Mouse (Mus musculus) lung, postnatal 36 days (tissue): ENCODE results near the gene Gm20696.

Source experiments
- DNase-seq: peaks from one replicate; pipeline ENCODE4 v3.0.0; 2022; ENCODE audit warnings: mixed read lengths

Gm20696 gene

GRCm38 (mm10) chr6:99552816-99553215 lies 113.8 kb downstream of the Gm20696 start:
- no peak for DNase-seq

GRCm38 (mm10) chr6:99546416-99546815 lies 120.2 kb downstream of the Gm20696 start:
- no peak for DNase-seq

- DNase-seq = no peak
These were observed 121.2 kb downstream of the Gm20696 start for GRCm38 (mm10) chr6:99545437-99545836.

- no peak for DNase-seq
These were observed 125.5 kb downstream of the Gm20696 start for GRCm38 (mm10) chr6:99541105-99541504.

- DNase-seq = peak; percentile 28
These were observed 125.9 kb downstream of the Gm20696 start for GRCm38 (mm10) chr6:99540653-99541052.

DNA sequence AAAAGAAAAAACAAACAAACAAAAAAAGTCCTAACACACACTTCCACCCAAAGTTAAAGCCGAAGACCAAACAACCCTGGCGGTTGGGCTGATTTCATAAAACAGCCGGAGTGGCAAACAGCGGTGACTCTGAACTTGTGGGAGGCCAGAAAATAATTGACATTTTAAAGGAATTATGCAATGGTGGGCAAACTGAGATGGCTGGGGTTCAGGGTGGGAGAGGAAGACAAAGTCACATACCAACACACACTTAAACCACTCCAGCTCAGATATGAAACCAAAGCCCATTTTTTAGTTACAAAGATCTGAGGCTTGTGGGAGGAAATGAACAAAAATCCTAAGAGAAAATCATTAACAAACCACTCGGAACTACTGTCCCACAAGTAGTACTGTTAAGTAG lies 126.5 kb downstream of the Gm20696 start:
- DNase-seq = no peak

DNA sequence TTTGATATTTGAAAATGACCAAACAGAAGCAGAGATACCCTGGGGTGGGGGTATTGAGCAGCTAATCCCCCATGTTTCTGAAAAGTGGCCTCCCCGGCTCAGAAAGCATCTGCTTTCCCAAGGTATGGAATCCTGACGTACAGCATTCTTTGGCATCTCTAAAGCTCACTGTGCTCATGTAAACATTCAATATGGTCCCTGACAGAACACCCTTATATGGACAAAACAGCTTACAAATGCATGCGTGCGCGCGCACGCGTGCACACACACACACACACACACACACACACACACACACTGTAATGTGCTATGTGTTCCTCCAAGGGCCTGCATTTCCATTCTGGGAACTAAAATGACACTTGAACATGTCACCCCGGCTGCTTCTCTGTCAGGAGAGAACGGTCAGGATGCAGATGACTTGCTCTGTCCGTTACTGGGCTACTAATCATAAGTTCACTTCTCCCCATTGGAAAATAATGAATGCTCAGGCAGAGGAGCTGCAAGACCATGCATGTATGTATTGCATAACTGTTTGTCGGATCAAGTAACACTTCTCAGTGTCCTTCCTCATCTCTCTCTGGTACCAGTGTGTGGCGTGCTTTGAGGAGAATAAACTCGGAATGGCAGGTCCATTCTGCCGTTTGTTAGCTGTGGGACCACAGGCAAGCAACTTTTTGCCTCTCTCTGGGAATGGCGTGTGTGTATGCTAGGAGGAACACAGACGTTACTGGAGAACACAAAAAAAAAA lies 128.2 kb downstream of the Gm20696 start:
- DNase-seq = no peak

DNA sequence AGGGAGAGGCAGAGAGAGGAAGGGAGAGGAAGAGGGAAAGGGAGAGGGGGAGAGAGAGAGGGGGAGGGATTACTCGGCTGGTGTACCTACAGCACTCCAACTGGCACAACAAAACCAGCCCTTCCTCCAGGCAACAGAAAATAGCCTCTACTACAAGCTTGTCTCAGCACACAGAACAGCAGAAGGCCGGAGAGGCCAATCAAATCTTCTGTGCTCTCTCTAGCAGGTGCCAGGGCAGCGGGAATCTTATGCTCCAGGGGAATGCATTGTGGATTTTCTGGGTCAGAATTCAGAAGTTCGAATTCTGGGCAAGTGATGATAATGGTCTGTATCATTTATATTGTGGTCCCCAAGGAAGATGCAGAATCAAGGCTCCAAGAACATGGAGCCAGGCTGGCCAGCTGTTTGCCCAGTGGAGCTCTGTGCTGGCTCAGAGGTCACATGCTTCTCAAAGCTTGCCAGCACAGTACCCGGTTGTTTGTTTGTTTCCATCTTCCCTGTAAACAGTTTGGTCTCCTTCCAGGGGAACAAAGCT lies 132.3 kb downstream of the Gm20696 start:
- DNase-seq = no peak

GRCm38 (mm10) chr6:99532458-99532857 lies 134.1 kb downstream of the Gm20696 start:
- DNase-seq = no peak

GRCm38 (mm10) chr6:99528972-99529371 lies 137.6 kb downstream of the Gm20696 start:
- DNase-seq = no peak

GRCm38 (mm10) chr6:99527457-99528105 lies 139.0 kb downstream of the Gm20696 start:
- DNase-seq = no peak

- peak; percentile 31 for DNase-seq
These were observed 141.2 kb downstream of the Gm20696 start for GRCm38 (mm10) chr6:99525351-99525750.

DNA sequence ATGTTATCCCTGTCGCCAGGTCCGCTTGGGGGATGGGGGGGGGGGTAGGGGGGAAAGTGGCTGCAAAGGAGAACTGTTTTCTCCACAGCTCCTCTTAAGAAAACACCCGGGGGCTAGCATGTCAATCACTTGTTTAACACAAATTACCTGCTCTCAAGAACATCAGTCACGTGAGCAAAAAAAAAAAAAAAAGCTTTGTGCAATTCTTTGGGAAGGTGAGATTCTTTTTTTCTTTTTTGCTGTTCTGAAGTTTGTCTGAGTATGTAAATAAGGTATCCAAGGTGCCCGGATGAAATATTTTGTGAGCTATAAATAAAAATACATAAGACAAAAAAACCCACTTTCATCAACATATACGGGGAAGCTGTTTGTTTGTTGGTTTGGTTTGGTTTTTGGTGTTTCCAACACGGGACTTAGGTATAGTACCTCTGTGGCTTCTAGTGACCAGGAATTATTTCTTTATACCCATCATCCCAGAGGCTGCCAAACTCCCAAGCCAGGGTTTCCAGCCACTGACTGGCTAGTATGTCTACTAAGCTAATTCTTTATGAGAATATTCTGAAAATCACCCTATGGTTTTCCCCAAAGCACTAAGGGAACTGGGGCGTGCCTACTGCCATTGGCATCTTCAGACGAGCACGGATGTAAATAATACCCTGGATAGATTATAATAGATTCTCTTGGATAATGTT lies 142.8 kb downstream of the Gm20696 start:
- no peak for DNase-seq

DNA sequence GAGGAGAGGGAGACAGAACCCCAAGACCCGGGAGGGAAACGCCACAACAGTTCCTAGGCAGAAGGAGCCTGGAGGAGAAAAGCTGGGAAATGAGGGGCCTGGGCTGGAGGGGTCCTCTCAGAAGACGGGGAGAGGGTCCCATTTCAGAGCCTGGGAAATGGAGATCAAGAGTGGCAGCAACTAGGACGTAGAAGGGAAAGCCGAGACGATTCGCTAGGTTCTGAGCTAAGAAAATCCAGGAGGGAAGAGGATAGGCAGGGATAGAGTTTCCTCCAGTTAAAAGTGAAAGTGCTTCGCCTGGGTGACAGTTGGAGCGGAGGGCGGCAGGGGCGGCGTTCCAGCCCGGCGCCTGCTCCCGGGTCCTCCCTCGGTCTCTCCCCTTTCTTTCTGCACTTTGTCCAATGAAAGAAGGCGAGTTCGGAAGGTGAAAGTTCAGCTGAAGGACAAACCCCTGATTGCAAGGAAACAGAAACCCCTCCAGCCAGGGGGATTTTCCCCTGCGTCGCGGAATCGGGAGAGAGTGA lies 143.4 kb downstream of the Gm20696 start:
- DNase-seq = peak; percentile 85

- peak; percentile 87 for DNase-seq
These were observed 144.1 kb downstream of the Gm20696 start, which contains the start of gene Foxp1 for GRCm38 (mm10) chr6:99522359-99523108. Gene Foxp1, minus strand, starts transcription at chr6:99522721.

DNA sequence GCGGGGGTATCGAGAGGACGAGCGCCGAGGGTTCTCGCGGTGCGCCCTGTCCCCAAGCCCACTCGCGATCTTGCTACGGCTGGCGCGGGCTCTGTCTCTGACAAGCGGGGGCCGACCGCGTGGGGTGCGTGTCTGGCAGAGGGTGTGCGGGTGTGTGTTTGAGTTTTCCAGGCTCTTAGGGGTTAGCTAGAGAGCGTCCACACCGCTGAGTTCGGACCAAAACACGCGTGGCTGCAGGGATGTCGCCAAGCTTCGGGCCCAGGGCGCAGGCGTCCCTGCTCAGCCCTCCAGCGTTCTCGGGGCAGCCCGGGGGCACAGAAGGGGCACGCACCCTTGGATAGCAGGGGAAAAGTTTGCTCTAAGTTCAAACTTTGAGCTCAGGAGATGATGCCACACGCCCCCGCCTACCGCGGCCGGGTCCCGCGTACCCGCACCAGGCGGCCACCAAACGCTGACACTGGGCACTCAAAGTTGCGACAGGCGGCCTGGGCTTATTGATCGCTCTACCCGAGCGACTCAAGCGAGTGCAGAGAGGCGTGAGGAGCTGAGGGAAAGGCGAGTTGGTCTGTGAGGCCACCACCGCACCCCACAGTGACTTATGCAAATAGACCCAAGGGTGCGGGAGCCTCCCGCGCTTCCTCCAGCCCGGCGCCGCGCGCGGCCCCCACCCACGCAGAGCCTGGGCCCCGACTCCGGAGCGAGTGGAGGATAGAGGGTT lies 144.8 kb downstream of the Gm20696 start:
- DNase-seq = peak; percentile 49

GRCm38 (mm10) chr6:99521038-99521640 lies 145.5 kb downstream of the Gm20696 start:
- DNase-seq = peak; percentile 77

- DNase-seq = no peak
These were observed 145.9 kb downstream of the Gm20696 start for GRCm38 (mm10) chr6:99520676-99521037.

- DNase-seq = peak; percentile 44
These were observed 146.6 kb downstream of the Gm20696 start for GRCm38 (mm10) chr6:99519806-99520675.

DNA sequence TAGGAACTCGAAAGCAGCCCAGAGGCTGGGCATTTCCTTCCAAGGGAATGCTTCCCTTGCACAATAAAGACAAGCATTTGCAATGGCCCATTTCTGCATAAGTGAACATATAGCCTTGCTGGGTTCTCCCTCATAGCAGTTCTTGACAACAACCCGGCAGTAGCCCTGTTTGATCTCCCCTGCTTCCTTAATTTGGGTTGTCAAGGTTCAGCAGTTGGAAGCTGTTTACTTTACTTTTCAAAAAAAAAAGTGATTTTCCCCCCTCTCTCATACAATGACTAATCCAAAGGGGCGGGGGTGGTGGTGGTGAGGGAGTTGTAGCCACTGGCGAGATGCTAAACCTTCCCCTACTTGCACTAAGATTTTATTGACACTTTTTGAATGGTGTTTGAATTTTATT lies 147.5 kb downstream of the Gm20696 start:
- DNase-seq = no peak
